Mouse (Mus musculus) megakaryocyte, embryonic 14.5 days (primary cell): ENCODE measurements at regions not wholly inside any gene's neighbourhood (a gene's known extent, or its start where the extent isn't known, plus 50 kb on each side); places are given as distances from the start of the nearest gene placed in this dataset.

Experiments used
- FLI1 ChIP-seq: IDR thresholded peaks from 2 replicates; pipeline ENCODE4 v1.6.1; 2012; ENCODE audit warnings: low read length, inconsistent platforms, mixed read lengths
- GATA1 ChIP-seq: IDR thresholded peaks from 3 replicates; pipeline ENCODE4 v1.6.1; 2012; ENCODE audit warnings: mixed read lengths, low read length, inconsistent platforms, borderline replicate concordance

GRCm38 (mm10) chr12:8424515-8424914, 75.3 kb downstream of the Rhob start:
- no peak for TF ChIP-seq FLI1
- no peak for TF ChIP-seq GATA1
